Mouse (Mus musculus): ENCODE data around the gene Eif3l. TPM values are rescaled to one million over a fixed set of nuclear protein-coding genes. Genes with fewer than 3 reads are reported as not detected.
A peak's percentile ranks its signal among the peaks of the same experiment; 100 is the strongest.

Gene Eif3l
- total RNA-seq, 2 experiments from 2014 or later, result 46.6 to 52.6 TPM

- intact Hi-C loops (cut with DNase I), result no loop called here
- DNase-seq, result no peak
These were observed 36.8 kb downstream of the Eif3l start for GRCm38 (mm10) chr15:79111774-79112173.

DNA sequence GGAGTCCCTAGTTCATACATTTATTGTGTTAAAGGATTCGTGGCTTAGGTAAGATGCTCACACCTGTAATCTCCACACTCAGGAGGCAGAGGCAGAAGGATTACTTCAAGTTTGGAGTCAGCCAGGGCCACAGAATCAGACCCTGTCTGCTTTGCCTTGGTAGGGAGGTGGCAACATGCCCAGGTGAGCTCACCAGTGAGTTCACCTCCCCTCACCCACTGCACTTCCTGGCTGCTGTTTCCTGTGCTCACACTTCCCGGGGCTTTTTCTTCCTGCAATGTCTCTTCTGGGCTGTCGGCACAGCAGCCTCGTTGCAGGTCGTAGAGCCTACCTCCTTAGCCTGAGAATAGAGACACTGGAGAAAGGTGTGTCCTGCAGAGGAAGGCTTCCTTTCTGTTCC lies 40.3 kb downstream of the Eif3l start:
- intact Hi-C loops (cut with DNase I), result no loop called here
- no peak for DNase-seq

DNA sequence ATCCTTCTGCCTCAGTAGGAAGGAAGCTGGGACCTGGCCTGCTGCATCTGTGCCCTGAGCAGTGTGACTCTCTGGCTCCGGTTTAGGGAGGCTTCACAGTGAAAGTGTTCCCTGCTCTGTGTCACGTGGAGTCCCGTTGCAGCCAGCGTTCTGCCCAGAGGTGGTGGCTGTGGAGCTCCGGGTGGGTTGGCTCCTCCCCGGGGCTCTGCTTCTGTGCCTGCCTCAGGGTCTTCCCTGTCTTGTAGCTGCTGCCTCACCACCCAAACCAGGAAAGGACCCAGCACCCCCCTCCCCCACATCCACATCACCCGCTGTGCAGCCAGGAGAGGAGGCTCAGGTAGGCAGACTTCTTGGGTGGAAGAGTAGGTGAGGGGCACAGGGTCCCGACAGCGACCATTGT lies 44.5 kb downstream of the Eif3l start:
- no peak for DNase-seq
- intact Hi-C loops (cut with DNase I), result no loop called here

DNA sequence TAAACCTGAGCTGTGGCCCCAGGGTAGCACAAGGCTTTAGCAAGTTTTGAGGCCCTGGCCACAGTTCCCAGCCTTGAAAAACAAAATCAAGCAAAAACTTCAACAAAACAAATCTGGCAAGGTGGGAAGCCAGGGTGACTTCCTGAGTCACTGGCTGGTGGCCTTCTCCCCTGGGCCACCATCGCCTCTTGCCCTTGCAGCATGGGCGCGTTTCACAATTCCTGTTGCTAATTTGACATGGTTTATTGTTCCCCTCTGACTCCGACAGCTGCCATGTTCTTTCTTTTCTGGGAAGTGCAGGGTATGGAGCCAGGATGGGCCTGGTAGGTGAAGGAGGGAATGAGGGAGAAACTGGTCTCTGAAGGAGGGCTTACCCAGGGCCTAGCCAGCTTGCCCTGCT lies 47.1 kb downstream of the Eif3l start:
- no peak for DNase-seq
- intact Hi-C loops (cut with DNase I), result no loop called here

DNA sequence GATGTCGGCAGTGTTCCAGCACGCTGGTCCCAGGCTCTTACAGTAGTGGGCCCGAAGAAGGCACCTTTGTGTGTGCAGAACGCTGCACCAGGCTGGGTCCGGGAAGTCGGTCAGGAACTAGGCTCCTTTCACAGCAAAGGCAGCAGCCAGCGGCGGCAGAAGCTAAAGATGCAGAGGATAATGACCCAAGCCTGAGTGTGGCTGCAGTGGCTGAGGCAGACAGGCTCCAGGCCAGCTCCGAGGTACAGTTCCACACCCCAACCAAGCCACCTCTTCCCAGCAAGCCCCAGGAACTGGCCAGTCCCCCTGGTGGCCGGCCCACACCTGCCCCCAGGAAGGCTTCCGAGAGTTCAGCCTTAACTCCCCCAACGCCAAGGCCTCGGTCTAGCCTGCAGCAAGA lies 47.6 kb downstream of the Eif3l start:
- intact Hi-C loops (cut with DNase I), result no loop called here
- no peak for DNase-seq

DNA sequence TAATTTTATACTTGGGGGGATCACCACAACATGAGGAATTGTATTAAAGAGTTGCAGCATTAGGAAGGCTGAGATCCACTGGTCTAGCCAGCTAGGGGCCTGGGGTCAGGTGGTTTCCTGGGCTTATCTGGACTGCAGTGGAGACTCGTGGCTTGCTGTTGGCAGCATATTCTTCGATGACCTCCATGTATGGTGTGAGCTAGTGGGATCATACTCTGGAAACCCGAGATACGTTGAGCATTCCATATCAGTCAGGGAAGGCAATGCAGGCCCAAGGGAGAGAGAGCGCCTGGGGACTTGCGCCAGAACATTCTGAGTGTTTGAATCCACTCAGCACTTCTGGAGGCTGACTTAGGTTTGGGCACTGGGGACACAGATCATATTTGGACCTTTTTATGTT lies 48.8 kb downstream of the Eif3l start:
- DNase-seq, result no peak
- intact Hi-C loops (cut with DNase I), result no loop called here

DNA sequence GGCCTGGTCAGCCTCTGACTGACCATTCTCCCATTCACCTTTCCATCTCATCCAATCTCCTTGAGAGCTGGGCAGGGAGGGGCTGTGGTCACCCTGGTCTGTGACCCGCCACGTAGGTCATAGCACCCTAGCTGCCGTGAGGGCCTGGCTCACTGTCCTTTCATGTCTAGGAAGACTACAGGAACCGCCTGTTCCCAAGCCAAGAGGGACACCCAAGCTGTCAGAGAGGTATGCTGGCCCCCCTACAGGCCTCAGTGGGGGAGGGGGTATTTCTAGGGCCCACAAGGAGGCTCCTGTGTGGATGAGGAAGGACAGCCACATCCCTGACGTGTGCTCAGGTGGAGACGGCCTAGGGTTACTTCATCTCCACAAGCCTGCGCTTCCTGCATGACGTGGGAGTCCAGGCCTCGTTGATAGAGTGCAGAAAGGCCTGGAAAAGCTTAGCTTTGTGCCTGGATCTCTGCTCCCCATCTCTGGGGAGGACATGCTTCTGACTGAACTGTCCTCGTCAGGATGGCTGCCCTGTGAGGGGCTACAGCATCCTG lies 49.4 kb downstream of the Eif3l start:
- no peak for DNase-seq
- intact Hi-C loops (cut with DNase I), result no loop called here

DNA sequence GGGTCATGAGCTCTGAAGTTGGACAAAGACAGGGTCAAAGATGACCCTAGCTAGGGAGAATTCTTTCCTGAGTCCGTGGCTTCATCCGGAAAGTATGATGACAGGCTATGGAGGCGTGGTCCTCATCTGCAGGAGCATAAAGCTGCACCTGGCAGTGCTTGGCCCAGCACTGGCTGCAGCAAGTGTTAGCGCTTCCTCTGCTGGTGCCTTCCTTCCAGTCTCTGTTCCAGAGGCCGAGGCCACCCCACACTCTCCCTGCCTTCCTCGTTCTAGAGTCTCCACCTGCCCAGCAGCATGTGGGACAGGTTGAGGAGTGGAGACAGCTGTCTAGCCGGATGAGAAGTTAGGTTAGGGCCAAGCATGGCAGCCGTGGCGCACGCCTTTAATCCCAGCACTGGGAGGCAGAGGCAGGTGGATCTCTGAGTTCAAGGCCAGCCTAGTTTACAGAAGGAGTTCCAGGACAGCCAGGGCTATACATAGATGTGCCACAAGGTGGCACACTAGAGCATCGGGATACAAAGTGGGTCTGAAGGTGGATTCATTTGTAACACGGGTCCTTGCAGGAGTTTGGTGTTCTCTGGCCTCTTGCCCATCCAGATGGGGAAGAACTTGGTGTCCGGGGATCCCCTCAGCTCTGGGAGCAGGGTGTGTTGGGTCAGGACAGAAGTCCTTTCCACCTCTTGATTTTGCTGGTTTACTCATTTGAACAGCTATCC lies 51.4 kb downstream of the Eif3l start:
- intact Hi-C loops (cut with DNase I), result no loop called here
- peak in 1 of 2 experiments; percentile 47 for DNase-seq

- DNase-seq, result no peak
- intact Hi-C loops (cut with DNase I), result no loop called here
These were observed 52.1 kb downstream of the Eif3l start for GRCm38 (mm10) chr15:79127101-79127500.

- intact Hi-C loops (cut with DNase I), result no loop called here
- no peak for DNase-seq
These were observed 53.2 kb downstream of the Eif3l start for GRCm38 (mm10) chr15:79128208-79128607.

GRCm38 (mm10) chr15:79129311-79129710 lies 54.3 kb downstream of the Eif3l start:
- DNase-seq, result no peak
- intact Hi-C loops (cut with DNase I), result no loop called here

- intact Hi-C loops (cut with DNase I), result no loop called here
- no peak for DNase-seq
These were observed 55.8 kb downstream of the Eif3l start for GRCm38 (mm10) chr15:79130782-79131181.

DNA sequence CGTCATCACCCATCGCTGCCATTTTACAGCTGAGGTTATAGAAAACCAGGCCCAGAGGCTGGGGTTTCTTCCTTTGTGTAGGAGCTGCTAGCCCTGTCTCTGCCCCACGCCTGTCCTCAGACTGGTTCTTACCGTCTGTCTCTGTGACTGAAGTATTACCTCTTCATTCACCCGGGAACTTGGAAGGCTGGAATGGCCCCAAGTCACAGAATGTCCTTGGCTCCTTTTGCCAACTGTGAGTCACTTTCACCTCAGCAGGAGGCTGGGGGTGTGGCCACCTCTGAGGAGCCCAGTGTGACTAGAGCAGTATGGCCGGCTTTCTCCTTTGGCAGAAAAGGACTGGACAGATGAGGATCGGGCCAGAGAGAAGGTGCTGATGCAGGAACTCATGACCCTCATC lies 56.5 kb downstream of the Eif3l start:
- DNase-seq, result peak; percentile 74 to 77

GRCm38 (mm10) chr15:79133191-79133661 lies 58.2 kb downstream of the Eif3l start:
- peak; percentile 44 to 55 for DNase-seq
- intact Hi-C loops (cut with DNase I), result no loop called here

More for the DNA sequence above, 56.5 kb downstream of the Eif3l start:
- intact Hi-C loops (cut with DNase I), result no loop called here

- DNase-seq, result no peak
- intact Hi-C loops (cut with DNase I), result no loop called here
These were observed 59.7 kb downstream of the Eif3l start for GRCm38 (mm10) chr15:79134496-79135270.

DNA sequence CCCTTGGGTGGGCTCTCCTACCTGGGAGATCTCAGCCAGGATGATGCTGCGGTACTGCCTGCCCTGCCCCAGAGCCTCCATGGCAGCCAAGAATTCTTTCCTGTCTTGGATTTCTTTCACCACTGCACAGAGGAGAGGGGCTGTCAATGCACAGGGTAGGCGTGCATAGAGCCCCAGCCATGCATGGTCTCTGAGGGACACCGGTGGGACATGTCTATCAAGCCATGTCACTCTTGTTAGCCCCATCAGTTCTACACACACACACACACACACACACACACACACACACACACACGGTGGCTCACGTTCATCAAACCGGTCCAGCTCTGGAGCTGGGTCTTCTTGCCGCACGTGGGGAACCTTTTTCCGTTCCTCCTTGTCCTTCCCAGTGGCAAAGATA lies 60.4 kb downstream of the Eif3l start:
- intact Hi-C loops (cut with DNase I), result no loop called here
- no peak for DNase-seq

GRCm38 (mm10) chr15:79135783-79136575 lies 61.0 kb downstream of the Eif3l start:
- intact Hi-C loops (cut with DNase I), result no loop called here
- DNase-seq, result no peak

- no peak for DNase-seq
- intact Hi-C loops (cut with DNase I), result no loop called here
These were observed 64.7 kb downstream of the Eif3l start for GRCm38 (mm10) chr15:79139640-79140039.

DNA sequence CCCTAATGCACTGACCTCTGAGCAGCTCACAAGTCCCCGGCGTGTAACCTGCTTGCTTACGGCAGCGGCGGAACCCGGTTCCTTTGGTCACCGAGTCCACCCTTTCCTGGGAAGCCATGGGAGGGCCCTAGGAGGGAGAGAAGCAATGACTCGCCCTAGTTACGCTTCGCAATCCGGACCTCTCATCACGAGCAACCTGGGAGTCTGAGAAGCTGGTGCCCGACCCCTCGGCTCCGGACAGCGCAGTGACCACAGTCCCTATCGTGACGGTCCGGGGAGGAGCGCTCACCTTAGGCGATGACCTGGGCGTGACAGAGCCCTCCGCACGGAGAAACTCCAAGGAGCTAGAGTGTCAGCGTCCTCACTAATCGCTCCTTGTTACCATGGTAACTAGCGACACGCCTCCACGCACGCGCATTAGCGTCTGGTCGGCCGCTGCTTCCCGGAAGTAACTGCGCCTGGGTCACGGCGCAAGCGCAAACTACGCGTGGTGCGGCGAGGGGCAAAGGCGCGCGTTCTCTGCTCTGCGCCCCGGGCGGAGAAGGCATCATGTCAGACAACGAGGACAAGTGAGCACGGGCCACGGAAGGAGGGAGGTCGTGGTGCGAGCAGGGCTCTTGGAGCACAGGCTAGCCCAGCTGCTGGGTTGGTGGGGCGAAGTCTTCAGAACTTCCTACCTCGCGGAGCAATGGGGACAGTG lies 66.0 kb downstream of the Eif3l start, which contains the start of the genes Polr2f and 1700088E04Rik:
Gene Polr2f (plus strand): TSS at position 144 of the 700 bp plus-strand sequence.
Gene 1700088E04Rik (minus strand): TSS at position 388 of the 700 bp plus-strand sequence.
- intact Hi-C loops (cut with DNase I), result no loop called here
- DNase-seq, result peak; percentile 91 to 93

DNA sequence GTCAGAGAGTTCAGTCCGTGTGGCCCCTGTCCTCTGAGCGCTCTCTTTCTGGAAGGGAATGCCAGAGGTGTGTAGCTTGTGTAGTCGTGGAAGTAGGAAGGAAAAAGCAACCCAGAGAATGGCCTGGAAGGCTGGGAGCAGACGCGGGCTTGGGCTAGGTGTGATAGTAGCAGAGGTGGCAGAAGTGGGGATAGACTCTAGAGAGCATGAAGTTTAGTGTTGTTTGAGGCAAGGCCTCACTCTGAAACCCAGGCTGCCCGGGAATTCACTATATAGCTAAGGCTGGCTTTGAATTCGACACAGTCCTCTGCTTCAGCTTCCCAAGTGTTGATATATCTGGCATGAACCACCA lies 66.6 kb downstream of the Eif3l start:
- no peak for DNase-seq
- intact Hi-C loops (cut with DNase I), result no loop called here

Measured in gastrocnemius, postnatal 36 days (tissue).